Mouse (Mus musculus) kidney, postnatal 10 days (tissue): Measurements from ENCODE around the gene Atg4d.
A peak's percentile ranks its signal among the peaks of the same experiment; 100 is the strongest.
"Not testable (repeated sequence)": the region's sequence is repeated elsewhere in the genome, so short reads cannot be mapped to it uniquely, and the experiment has no call there.

ENCODE experiments used
- DNase-seq: peaks from one replicate; pipeline ENCODE4 v3.0.0; 2021; ENCODE audit warnings: mixed read lengths

Atg4d gene

DNA sequence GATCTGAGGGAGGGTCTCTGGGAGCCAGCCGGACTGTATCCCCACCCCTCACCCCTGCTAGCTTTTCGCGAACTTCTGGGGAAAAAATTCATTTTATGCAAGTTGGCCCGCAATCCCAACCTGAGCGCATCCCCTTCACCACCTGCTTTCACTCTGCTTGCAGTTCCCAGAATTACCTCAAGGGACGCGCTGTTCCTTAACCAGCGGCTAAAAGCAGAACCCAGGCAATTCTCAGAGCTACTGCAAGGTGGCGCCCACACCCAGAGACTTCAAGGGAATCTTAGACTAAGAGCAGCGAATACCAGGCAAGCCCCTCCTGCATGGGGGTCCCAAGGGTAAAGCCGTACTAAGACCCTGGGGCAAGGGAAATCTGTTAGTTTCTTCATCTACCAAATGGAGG is 23.8 kb upstream of the Atg4d start:
- peak; percentile 90 for DNase-seq

- DNase-seq = no peak
Measured at GRCm38 (mm10) chr9:21243826-21244427, 21.2 kb upstream of the Atg4d start.

DNA sequence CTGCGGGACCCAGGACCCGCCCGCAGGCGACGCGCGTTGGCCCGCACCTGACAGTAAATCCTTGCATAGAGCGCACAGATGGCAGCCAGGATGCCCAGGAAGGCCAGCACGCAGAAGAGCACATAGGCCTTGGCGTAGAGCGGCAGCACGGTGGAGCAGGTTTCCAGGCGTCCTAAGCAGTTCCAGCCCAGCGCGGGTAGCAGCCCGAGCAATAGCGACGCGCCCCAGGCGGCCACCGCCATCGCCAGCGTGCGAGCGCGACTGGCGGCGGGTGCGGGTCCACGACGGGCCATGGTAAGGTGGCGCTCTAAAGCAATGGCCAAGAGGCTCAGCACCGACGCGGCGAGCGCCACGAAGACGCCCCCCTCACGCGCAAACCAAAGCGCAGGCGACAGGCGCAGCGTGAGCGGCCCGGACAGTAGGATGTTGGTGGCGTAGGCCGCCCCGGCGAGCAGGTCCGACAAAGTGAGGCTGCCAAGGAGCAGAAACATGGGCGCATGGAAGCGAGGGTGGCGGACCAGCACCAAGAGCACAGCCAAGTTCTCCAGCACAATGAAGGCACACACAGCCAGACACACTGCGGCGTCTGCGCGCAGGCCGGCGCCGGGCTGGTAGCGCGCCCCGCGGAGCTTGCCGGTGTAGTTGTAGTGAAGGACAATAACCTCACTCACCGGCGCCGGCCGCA is 20.5 kb upstream of the Atg4d start:
- DNase-seq = peak; percentile 46

- no peak for DNase-seq
Measured at GRCm38 (mm10) chr9:21245113-21245487, 20.0 kb upstream of the Atg4d start.

- no peak for DNase-seq
Measured at GRCm38 (mm10) chr9:21246342-21246741, 18.8 kb upstream of the Atg4d start.

DNA sequence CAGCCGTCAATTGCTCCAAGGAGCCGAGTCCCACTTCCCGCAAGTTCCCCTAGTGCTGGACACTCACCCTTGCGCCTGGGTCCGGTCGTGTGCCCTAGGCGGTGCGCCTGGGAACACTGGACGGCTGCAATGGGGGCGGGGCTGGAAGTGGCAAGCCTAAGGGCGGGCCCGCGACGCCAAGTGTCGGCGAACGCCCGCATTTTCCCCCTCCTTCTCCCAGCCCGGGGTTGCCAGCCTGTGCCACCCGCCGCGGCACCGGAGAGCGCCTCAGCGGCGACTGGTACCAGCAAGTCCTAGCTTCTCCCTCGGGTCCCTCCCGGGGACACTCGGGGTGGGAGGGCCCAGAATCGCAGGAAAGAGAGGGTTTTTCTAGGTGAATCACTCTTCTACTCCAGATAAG is 16.8 kb upstream of the Atg4d start, which contains the start of gene S1pr5:
TSS of gene S1pr5 (minus strand) at position 118 of the 400 bp plus-strand sequence.
- DNase-seq = peak; percentile 66

- no peak for DNase-seq
Measured at GRCm38 (mm10) chr9:21249629-21250508, 15.2 kb upstream of the Atg4d start.

- no peak for DNase-seq
Measured at GRCm38 (mm10) chr9:21250509-21250908, 14.6 kb upstream of the Atg4d start.

DNA sequence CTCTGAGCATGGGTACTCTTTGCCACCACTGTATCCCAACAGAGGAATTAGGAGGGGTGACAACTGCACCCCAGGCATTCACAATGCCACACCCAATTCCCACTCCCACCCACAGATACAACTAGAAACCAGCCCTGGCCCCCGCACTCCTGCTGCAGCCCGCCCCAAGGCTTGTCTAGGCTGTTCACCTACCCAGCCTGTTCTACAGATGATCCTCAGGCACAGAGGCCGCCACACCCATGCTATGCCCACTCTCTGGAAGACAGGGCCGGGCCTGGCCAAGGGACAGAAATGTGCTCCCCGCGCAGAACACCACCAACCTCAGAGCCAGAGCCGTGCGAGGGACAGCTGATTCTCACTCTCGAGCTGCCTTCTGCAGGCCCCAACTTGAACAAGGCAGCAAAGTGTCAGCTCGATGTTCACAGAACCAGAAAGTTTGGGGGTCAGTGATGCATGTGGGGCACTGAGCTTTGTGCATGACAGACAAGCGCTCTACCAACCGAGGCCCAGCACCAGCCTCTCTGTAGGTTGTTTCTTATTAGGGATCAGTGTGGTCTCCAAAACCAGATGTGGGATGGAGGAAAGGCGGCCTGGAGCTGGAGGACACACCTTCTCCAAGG is 13.9 kb upstream of the Atg4d start:
- DNase-seq = no peak

GRCm38 (mm10) chr9:21254690-21255089 is 10.4 kb upstream of the Atg4d start:
- no peak for DNase-seq

DNA sequence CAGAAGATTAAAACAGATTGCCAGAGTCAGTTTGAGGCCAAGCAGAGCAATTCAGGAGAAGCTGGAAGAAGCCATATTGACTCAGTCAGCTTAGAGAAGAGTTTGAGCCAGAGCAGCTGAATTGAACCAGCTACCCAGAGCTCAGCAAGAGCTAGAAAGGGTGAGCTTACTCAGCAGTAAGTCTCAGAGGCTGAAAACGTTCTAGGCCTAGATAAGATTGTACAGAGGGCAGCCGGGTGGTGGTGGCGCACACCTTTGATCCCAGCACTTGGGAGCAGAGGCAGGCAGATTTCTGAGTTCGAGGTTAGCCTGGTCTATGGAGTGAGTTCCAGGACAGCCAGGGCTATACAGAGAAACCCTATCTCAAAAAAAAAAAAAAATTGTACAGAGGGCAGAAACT is 8.7 kb upstream of the Atg4d start:
- not testable (repeated sequence) for DNase-seq

- DNase-seq = no peak
Measured at GRCm38 (mm10) chr9:21260491-21261040, 4.5 kb upstream of the Atg4d start.

GRCm38 (mm10) chr9:21261831-21262230 is 3.3 kb upstream of the Atg4d start:
- DNase-seq = no peak

DNA sequence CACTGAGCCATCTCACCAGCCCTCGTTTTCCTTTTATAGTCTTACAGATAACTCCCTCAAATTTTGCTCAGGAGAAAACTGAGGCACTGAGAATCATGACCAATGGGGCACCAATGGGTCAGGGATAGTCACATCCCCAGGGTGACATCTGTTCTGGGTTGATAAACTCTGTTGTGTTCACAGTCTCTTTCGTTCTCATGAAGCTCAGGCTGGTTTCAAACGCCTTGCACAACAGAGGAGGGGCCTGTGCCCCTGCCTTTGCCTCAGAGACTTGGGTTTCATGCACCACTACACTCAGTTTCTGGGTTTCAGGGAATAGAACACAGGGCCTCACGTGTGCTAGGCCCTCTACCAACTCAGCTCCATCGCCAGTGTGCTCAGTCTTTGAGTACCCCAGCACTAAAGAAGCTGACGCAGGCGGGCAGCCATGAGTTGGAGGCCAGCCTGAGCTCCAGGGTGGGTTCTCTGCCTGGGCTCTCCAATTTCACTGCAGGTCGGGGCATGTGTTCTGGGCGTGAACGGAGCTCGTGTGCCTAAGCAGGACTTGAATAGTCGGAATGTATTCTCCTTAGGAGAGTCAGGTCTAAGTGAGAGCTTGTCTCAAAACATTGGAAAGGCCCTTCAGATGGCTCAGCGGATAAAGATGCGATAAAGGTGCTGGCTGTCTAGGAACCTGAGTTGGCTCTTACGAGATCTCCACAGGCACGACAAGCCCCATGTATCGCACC is 657 bp upstream of the Atg4d start:
- DNase-seq = no peak

GRCm38 (mm10) chr9:21265611-21266010 is 518 bp downstream of the Atg4d start:
- peak; percentile 61 for DNase-seq

- DNase-seq = no peak
Measured at GRCm38 (mm10) chr9:21266889-21267288, 1.8 kb downstream of the Atg4d start.

DNA sequence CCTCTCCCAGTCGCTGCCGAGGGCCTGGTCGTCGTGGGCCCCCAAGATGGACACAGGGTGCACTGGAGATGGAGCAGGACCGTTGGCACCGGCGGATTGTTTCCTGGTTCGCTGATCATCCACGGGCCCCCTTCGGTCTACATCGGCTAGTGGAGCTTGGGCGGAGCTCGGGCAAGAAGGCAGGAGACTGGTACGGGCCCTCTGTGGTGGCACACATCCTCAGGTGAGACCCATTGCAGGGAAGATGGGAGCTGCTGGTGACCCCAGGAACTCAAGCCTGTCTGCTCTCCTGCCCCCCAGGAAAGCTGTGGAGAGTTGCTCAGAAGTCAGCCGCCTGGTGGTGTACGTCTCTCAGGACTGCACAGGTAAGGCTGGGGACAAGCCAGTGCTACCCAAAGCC is 3.2 kb downstream of the Atg4d start:
- DNase-seq = no peak

- not testable (repeated sequence) for DNase-seq
Measured at GRCm38 (mm10) chr9:21269590-21269989, 4.5 kb downstream of the Atg4d start.

GRCm38 (mm10) chr9:21272391-21272790 is 7.3 kb downstream of the Atg4d start:
- no peak for DNase-seq

GRCm38 (mm10) chr9:21273094-21273493 is 8.0 kb downstream of the Atg4d start:
- DNase-seq = no peak

DNA sequence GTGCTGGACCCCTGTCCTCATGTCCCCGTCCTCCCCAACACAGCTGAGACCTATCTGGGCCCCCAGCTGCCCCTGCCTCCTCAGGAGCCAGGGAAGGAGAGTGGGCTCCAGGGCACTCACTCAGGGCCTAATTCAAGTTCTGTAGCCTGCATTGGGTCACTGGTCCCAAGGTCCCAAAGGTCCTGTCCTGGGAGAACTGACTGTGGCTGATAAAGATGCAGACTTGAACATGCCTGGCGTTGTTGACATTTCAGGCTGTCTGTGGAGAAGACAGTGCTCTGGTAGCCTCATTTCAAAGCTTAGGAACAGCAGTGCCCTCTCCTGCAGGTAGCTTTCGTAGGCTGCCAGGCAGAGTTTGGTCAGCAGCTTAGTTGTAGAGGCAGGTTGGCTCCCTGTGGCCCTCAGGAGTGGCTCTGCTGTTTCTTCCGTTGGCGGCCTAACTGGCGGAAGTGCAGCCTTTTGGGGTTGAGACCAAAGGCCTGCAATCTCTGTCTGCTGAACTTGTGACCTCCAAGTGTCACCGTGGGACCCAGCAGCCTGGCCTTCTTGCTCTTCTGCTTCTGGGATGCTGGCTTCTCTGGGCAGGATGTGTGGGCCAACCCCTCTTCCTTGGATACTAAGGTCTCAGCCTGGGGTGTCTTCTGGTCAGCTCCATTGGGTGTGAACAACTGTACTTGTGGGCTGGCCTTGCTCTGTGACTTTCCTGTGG is 8.6 kb downstream of the Atg4d start:
- no peak for DNase-seq

DNA sequence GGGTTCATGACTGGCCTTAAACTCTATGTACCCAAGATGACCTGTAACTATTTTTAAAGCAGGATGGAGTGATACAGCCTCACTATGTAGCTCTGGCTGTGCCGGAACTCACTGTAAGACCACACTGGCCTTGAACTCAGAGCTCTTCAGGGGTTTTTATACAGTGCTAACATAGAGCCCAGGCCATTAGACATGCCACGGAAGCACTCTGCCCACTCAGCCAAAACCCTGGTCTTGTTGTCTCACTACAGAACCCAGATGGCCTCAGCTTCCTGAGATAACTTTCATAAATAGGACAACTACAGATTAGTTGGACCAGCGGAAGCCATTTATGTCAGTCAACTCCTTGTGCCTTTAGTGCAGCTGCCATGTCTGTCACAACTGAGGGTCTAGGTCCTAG is 9.2 kb downstream of the Atg4d start:
- no peak for DNase-seq
